Mouse (Mus musculus) midbrain, postnatal 0 days (tissue): ENCODE data around the gene Dnaic1. TPM values are rescaled to one million over a fixed set of nuclear protein-coding genes. Genes with fewer than 3 reads are reported as not detected.

ENCODE experiments used
- ATAC-seq: fragments of 200-750 bp; cut with Nextera tagmentation; 2 replicates; pipeline ENCODE4 v1.8.0; 2017; ENCODE audit warnings: moderate number of reproducible peaks, mild to moderate bottlenecking, moderate TSS enrichment, moderate library complexity; ENCODE audit not compliant: low FRiP score
- DNase-seq: peaks from one replicate; pipeline ENCODE4 v3.0.0-alpha.2; 2015; ENCODE audit warnings: low spot score
- H3K27ac ChIP-seq: fragments of 300-500 bp; sonication (generic); 2 replicates; pipeline ENCODE4 v1.5.1; 2014; ENCODE audit warnings: low read depth, mild to moderate bottlenecking, low read length, mixed read lengths
- H3K27me3 ChIP-seq: fragments of 300-500 bp; sonication (generic); 2 replicates; pipeline ENCODE4 v1.6.1; 2014; ENCODE audit warnings: low read length, control low read depth, mixed read lengths; ENCODE audit not compliant: insufficient read depth
- H3K36me3 ChIP-seq: fragments of 300-500 bp; sonication (generic); 2 replicates; pipeline ENCODE4 v1.6.1; 2014; ENCODE audit warnings: low read length, control low read depth, mixed read lengths; ENCODE audit not compliant: insufficient read depth
- H3K4me1 ChIP-seq: fragments of 300-500 bp; sonication (generic); 2 replicates; pipeline ENCODE4 v1.6.1; 2014; ENCODE audit warnings: mild to moderate bottlenecking, control low read depth, antibody characterized with exemption, low read length, mixed read lengths; ENCODE audit not compliant: insufficient read depth
- H3K4me2 ChIP-seq: fragments of 300-500 bp; sonication (generic); 2 replicates; pipeline ENCODE4 v1.6.1; 2014; ENCODE audit warnings: low read depth, mild to moderate bottlenecking, low read length, mixed read lengths; ENCODE audit not compliant: poor library complexity, severe bottlenecking
- H3K4me3 ChIP-seq: fragments of 300-500 bp; sonication (generic); 2 replicates; pipeline ENCODE4 v1.5.1; 2014; ENCODE audit warnings: low read depth, mild to moderate bottlenecking, low read length, moderate library complexity
- H3K9ac ChIP-seq: fragments of 300-500 bp; sonication (generic); replicated peaks from 2 replicates; pipeline ENCODE4 v1.6.1; 2014; ENCODE audit warnings: mild to moderate bottlenecking, low read length, moderate library complexity, mixed read lengths; ENCODE audit not compliant: poor library complexity, severe bottlenecking
- H3K9me3 ChIP-seq: fragments of 300-500 bp; sonication (generic); 2 replicates; pipeline ENCODE4 v1.6.1; 2016; ENCODE audit warnings: low read length, control low read depth
- CTCF ChIP-seq: IDR thresholded peaks from 2 replicates; pipeline ENCODE4 v1.5.1; 2016; ENCODE audit warnings: antibody characterized with exemption, mild to moderate bottlenecking
- WGBS: fragments of 180-500 bp; shearing (Covaris S2); extraction: QIAGEN DNeasy Blood & Tissue Kit; methylation state at CpG from one replicate; pipeline ENCODE4 v1.1.7; 2014; 5-methylcytosine and 5-hydroxymethylcytosine counted together
- polyA plus RNA-seq: library from polyadenylated mRNA; unstranded; fragments of >200 nt; fragmentation: Nextera tagmentation; extraction: Ambion mirVana; gene quantifications from 2 replicates; pipeline ENCODE4 v1.2.1, GENCODE M21; 2015
- total RNA-seq: library from RNA; depleted of rRNA; stranded (reverse); fragments of >200 nt; gene quantifications from 2 replicates; pipeline ENCODE4 v1.2.3, GENCODE M21; 2014

Dnaic1 gene
- total and polyA plus RNA-seq, 2 experiments from 2014 or later: 1.7 to 3.2 TPM

DNA sequence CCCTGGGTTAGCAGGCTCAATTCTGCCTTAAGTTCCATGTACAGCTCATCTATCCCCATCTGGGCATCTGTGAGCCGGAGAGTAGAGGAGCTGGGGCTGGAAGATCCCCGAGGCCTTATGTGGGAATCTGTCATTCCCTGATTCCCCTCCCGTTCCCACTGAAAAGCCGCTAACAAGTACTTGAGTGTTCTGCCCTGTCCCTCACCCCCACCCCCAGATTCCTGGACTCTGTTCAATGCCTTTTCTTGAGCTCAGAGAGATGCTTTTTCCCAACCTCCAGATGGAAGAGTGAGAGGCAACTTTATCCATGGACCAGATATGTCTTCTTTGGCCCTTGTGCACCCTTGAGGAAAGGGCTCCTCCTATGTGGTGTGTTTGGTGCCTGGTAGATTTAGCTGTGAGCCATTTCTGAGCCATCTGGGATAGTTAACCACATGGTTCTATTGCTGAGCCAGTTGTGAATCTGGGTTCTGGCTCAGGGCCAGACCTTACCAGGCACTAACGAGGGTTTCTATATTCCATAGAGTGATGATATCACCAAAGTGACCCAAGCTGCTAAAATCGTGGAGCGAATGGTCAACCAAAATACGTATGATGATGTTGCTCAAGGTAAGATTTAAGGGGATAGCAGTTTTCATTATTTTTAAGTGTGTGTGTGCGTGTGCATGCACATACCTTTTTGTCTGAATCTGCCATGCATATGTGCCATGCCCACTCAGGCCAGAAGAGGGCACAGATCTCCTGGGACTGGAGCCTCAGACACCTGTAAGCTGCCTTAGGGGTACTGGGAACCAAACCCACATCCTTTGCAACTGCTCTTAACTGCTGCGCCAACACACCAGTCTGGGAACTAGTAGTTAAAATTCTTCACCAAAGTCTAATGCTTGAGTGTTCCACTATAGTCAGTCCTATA lies 40.4 kb downstream of the Dnaic1 start:
- Histone ChIP-seq H3K9me3 (no peaks in the 10 kb centered on the region), H3K36me3 (no peaks in the 10 kb centered on the region), H3K27ac (no peak overlapping the region), H3K4me2 (no peak overlapping the region), H3K9ac (no peak overlapping the region), H3K4me3 (no peak overlapping the region), H3K4me1 (peaks cover 4% of the 10 kb centered on the region; the same call in 1 of the 2 replicates), H3K27me3 (no peaks in the 10 kb centered on the region)
- TF ChIP-seq CTCF: peak; percentile 35
- WGBS: 73% methylated on average over 10 of the region's 10 CpGs
- DNase-seq (no peak), ATAC-seq (no peak)

DNA sequence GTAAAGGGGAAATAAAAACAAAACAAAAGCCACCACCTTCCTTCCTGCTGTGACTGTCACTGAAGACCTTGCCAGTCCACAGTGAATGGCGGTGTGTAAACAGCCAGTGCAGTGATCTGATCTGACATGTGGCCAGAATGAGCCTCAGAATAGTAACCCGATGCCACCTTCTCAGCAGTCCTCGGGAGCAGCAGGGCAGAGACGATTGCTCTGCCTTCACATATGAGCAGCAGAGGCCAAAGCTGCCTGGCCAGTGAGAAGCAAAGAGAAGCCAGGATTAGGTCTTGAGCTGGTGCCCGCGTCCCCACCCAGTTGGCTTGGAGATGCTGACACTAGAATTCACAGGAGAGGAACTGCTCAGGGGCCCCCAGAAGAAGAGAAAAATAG lies 41.0 kb downstream of the Dnaic1 start:
- no peak for ATAC-seq
- no peak overlapping the region for H3K27ac ChIP-seq

DNA sequence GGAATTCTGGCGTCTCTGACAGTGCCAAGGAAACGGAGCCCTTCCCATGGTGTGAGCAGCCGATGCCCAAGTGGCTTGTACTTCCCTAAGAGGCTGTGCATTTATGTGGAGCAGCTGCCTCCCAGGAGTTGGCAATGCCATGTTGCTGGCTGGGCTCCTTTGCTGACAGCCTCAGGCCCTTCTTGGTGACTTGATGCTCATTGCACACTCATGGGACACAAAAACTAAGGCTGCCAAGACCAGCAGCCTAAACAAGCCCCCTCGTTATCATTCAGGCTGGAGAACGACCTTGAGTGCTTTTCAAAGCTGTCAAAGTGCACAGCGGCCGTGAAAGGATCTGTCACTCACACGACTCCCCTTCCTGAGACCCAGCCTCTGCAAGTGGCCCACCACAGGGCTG lies 42.6 kb downstream of the Dnaic1 start:
- WGBS: 17% methylated on average over 8 of the region's 8 CpGs

More for the DNA sequence above, 41.0 kb downstream of the Dnaic1 start:
- no peak for TF ChIP-seq CTCF
- no peaks in the 10 kb centered on the region for H3K27me3 ChIP-seq
- H3K9ac ChIP-seq: no peak overlapping the region
- no peak overlapping the region for H3K4me2 ChIP-seq
- H3K9me3 ChIP-seq: no peaks in the 10 kb centered on the region
- 32% methylated on average over 6 of the region's 6 CpGs for WGBS
- H3K36me3 ChIP-seq: no peaks in the 10 kb centered on the region
- no peak overlapping the region for H3K4me3 ChIP-seq
- H3K4me1 ChIP-seq: 0 out of 2 replicates have a peak, but pooled peaks cover 2% of the 10 kb centered on the region
- DNase-seq: peak; percentile 60

DNA sequence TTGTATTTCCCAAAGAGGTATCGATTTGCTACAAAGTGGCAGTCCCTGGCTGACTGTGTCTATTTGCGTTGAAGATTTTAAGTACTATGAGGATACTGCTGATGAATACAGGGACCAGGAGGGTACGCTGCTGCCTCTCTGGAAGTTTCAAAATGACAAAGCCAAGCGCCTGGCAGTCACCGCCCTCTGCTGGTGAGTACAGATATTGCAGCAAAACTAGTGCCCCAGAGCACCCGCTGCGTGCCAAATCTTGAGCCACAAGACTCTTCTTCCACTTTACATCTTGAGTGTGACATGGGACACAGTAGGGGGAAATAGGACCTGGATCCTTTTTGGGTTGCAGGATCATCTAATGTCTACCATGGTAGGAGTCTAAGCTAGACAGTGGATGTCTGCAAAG lies 44.6 kb downstream of the Dnaic1 start:
- H3K27me3 ChIP-seq: no peaks in the 10 kb centered on the region
- no peaks in the 10 kb centered on the region for H3K36me3 ChIP-seq
- 4% methylated on average over 7 of the region's 7 CpGs for WGBS
- no peak overlapping the region for H3K4me2 ChIP-seq
- H3K27ac ChIP-seq: no peak overlapping the region
- H3K4me1 ChIP-seq: peaks cover 2% of the 10 kb centered on the region; the same call in 1 of the 2 replicates
- peak; percentile 91 for DNase-seq
- H3K4me3 ChIP-seq: no peak overlapping the region
- no peaks in the 10 kb centered on the region for H3K9me3 ChIP-seq
- no peak overlapping the region for H3K9ac ChIP-seq
- no peak for ATAC-seq
- TF ChIP-seq CTCF: peak; percentile 100

More for the DNA sequence above, 42.6 kb downstream of the Dnaic1 start:
- Histone ChIP-seq H3K4me1 (0 out of 2 replicates have a peak, but pooled peaks cover 2% of the 10 kb centered on the region), H3K9me3 (no peaks in the 10 kb centered on the region), H3K27me3 (no peaks in the 10 kb centered on the region), H3K27ac (no peak overlapping the region), H3K4me3 (no peak overlapping the region), H3K36me3 (no peaks in the 10 kb centered on the region), H3K4me2 (no peak overlapping the region), H3K9ac (no peak overlapping the region)
- TF ChIP-seq CTCF: no peak
- peak; percentile 48; the same call in 1 of the 2 replicates for ATAC-seq
- peak; percentile 95 for DNase-seq

DNA sequence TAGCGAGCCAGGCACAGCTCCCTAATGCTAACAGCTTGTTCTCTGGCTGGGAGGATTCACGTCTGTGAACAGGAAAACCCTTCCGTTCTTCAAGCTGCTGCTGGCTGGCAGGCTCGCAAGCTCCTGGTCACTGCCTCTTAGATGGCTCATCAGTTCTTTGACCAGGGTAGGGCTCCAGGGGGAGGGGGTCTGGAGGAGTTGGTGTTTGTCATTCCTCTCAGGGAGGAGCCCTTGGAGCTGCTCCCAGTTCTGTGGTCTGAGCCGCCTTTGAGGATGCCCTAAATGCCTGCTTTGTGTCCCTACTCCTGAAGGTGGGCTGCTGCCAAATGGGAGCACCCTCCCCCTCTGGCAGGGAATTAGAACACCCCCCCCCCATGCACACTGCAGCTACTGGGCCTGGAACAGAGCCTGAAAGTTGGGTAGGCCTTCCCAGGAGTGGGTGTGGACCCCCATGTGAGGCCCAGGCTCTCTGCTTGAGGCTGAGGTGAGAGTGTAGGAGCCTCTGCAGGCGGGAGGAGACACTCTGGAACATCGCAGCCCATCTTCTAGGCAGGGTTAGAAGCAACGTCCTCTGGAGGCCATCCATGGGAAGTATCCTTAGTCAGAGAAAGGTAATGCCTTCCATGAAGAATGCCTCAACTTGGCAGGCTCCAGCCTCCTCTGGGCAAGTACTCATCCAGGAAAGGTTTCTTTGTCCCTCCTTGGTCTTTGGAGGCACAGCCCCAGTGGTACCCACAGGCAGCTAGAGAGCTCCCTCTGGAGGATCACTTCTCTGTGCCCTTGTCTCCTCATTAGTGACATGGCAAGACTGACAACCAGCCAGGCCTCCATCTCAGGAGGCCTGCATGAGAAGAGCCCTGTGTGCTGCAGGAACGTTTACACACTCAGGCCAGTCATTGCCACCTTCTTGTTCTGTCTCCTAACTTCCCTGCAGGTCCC lies 46.4 kb downstream of the Dnaic1 start:
- Histone ChIP-seq H3K36me3 (no peaks in the 10 kb centered on the region), H3K27me3 (no peaks in the 10 kb centered on the region), H3K4me1 (peaks cover 2% of the 10 kb centered on the region; the same call in 1 of the 2 replicates), H3K4me2 (no peak overlapping the region), H3K27ac (no peak overlapping the region), H3K4me3 (no peak overlapping the region), H3K9me3 (no peaks in the 10 kb centered on the region), H3K9ac (0 out of 2 replicates have a peak overlapping the region, but pooled peaks have one; percentile 8)
- DNase-seq (peak; percentile 94), ATAC-seq (peak; percentile 86)
- WGBS: 59% methylated on average over 9 of the region's 9 CpGs
- TF ChIP-seq CTCF: peak; percentile 34; the same call in 1 of the 2 replicates
